Mouse (Mus musculus): ENCODE measurements around the gene Olfr1364.

Gene Olfr1364

GRCm38 (mm10) chr13:21581659-21582058, at the start of gene Olfr1364:
Gene Olfr1364, minus strand, starts transcription at chr13:21581759.
- DNase-seq = no peak

GRCm38 (mm10) chr13:21613922-21614321, 32.4 kb upstream of the Olfr1364 start, which contains the start of gene Olfr1362:
Gene Olfr1362, minus strand, starts transcription at chr13:21614022.
- DNase-seq = no peak

GRCm38 (mm10) chr13:21591618-21592017, 10.1 kb upstream of the Olfr1364 start:
- no peak for DNase-seq

GRCm38 (mm10) chr13:21559793-21560192, 21.8 kb downstream of the Olfr1364 start, which contains the start of gene Olfr1535:
Gene Olfr1535, minus strand, starts transcription at chr13:21559893.
- no peak for DNase-seq

GRCm38 (mm10) chr13:21550416-21551110, 31.0 kb downstream of the Olfr1364 start:
- DNase-seq = no peak

- DNase-seq = no peak
These were observed 32.1 kb downstream of the Olfr1364 start for GRCm38 (mm10) chr13:21549487-21549886.

GRCm38 (mm10) chr13:21542708-21543107, 38.9 kb downstream of the Olfr1364 start, which contains the start of gene Olfr1366:
Gene Olfr1366, minus strand, starts transcription at chr13:21542808.
- no peak for DNase-seq

GRCm38 (mm10) chr13:21530781-21531201, 50.8 kb downstream of the Olfr1364 start, which contains the start of gene Zkscan8:
Gene Zkscan8, minus strand, starts transcription at chr13:21531120.
- DNase-seq = peak; percentile 91

- DNase-seq = no peak
These were observed 51.4 kb downstream of the Olfr1364 start for GRCm38 (mm10) chr13:21530136-21530535.
